Mouse (Mus musculus): ENCODE data around the gene Dbr1. TPM values are rescaled to one million over a fixed set of nuclear protein-coding genes. Genes with fewer than 3 reads are reported as not detected.

Gene Dbr1
- polyA plus RNA-seq, 1 experiment, result 6.7 TPM

- 41% methylated on average over 8 of the region's 8 CpGs for WGBS
Measured at GRCm38 (mm10) chr9:99557580-99558300, 17.9 kb upstream of the Dbr1 start.

GRCm38 (mm10) chr9:99558824-99559556 lies 16.6 kb upstream of the Dbr1 start:
- H3K4me3 ChIP-seq (ENCODE audit: extremely low read depth, insufficient read depth, insufficient read length), result no peak overlapping the region
- 38% methylated on average over 7 of the region's 7 CpGs for WGBS
- no peak overlapping the region for H3K27ac ChIP-seq (ENCODE audit: insufficient read depth, low read length)
- peaks cover 4% of the 10 kb centered on the region for H3K4me1 ChIP-seq (ENCODE audit: control insufficient read depth, insufficient read depth, insufficient read length)
- no peak for DNase-seq (ENCODE audit: low read depth in 1 of 2, low spot score in 2 of 2)
- H3K27me3 ChIP-seq (ENCODE audit: control insufficient read depth, insufficient read depth, low read length), result no peaks in the 10 kb centered on the region
- no peak for TF ChIP-seq POLR2A (IDR thresholded peaks at IDR 0.05; ENCODE audit: low read depth, low read length)
- no peaks in the 10 kb centered on the region; the same call in 1 of the 2 replicates for H3K36me3 ChIP-seq (ENCODE audit: control insufficient read depth, insufficient read depth, low read length)

More at GRCm38 (mm10) chr9:99557580-99558300, 17.9 kb upstream of the Dbr1 start:
- Histone ChIP-seq H3K36me3 (ENCODE audit: control insufficient read depth, insufficient read depth, low read length) (no peaks in the 10 kb centered on the region; the same call in 1 of the 2 replicates), H3K27me3 (ENCODE audit: control insufficient read depth, insufficient read depth, low read length) (no peaks in the 10 kb centered on the region), H3K4me3 (ENCODE audit: extremely low read depth, insufficient read depth, insufficient read length) (no peak overlapping the region), H3K27ac (ENCODE audit: insufficient read depth, low read length) (no peak overlapping the region), H3K4me1 (ENCODE audit: control insufficient read depth, insufficient read depth, insufficient read length) (peaks cover 4% of the 10 kb centered on the region)
- no peak for DNase-seq (ENCODE audit: low read depth in 1 of 2, low spot score in 2 of 2)
- TF ChIP-seq POLR2A (IDR thresholded peaks at IDR 0.05; ENCODE audit: low read depth, low read length), result no peak
- TF ChIP-seq CTCF (IDR thresholded peaks at IDR 0.05; ENCODE audit: extremely low read depth, insufficient read depth, insufficient read length, insufficient replicate concordance), result no peak

DNA sequence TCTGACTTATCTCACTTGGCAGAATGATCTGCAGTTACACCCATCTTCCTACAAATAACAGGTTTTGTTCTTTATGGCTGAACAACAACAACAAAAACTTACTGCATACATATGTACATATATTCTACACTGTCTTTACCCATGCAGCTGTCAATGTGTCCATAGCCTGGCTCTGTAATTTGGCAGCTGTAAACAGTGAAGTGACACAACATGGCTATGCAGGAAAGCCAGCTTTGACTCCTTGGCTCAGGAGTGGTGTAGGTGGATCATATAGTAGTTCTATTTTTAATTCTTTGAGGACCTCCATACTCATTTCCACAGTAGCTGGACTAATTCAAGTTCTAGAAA lies 16.1 kb upstream of the Dbr1 start:
- peaks cover 4% of the 10 kb centered on the region for H3K4me1 ChIP-seq (ENCODE audit: control insufficient read depth, insufficient read depth, insufficient read length)
- no peak for TF ChIP-seq POLR2A (IDR thresholded peaks at IDR 0.05; ENCODE audit: low read depth, low read length)
- TF ChIP-seq CTCF (IDR thresholded peaks at IDR 0.05; ENCODE audit: extremely low read depth, insufficient read depth, insufficient read length, insufficient replicate concordance), result no peak

GRCm38 (mm10) chr9:99560389-99560788 lies 15.2 kb upstream of the Dbr1 start:
- WGBS, result 81% methylated on average over 3 of the region's 3 CpGs
- no peak for DNase-seq (ENCODE audit: low read depth in 1 of 2, low spot score in 2 of 2)
- no peak for TF ChIP-seq CTCF (IDR thresholded peaks at IDR 0.05; ENCODE audit: extremely low read depth, insufficient read depth, insufficient read length, insufficient replicate concordance)
- Histone ChIP-seq H3K4me1 (ENCODE audit: control insufficient read depth, insufficient read depth, insufficient read length) (peaks cover 4% of the 10 kb centered on the region), H3K27ac (ENCODE audit: insufficient read depth, low read length) (no peak overlapping the region), H3K4me3 (ENCODE audit: extremely low read depth, insufficient read depth, insufficient read length) (no peak overlapping the region; the same call in 1 of the 2 replicates), H3K27me3 (ENCODE audit: control insufficient read depth, insufficient read depth, low read length) (no peaks in the 10 kb centered on the region), H3K36me3 (ENCODE audit: control insufficient read depth, insufficient read depth, low read length) (no peaks in the 10 kb centered on the region; the same call in 1 of the 2 replicates)

More for the DNA sequence above, 16.1 kb upstream of the Dbr1 start:
- no peak for DNase-seq (ENCODE audit: low read depth in 1 of 2, low spot score in 2 of 2)
- Histone ChIP-seq H3K27me3 (ENCODE audit: control insufficient read depth, insufficient read depth, low read length) (no peaks in the 10 kb centered on the region), H3K36me3 (ENCODE audit: control insufficient read depth, insufficient read depth, low read length) (no peaks in the 10 kb centered on the region; the same call in 1 of the 2 replicates), H3K27ac (ENCODE audit: insufficient read depth, low read length) (no peak overlapping the region), H3K4me3 (ENCODE audit: extremely low read depth, insufficient read depth, insufficient read length) (no peak overlapping the region)

- 13% methylated on average over 11 of the region's 11 CpGs for WGBS
- Histone ChIP-seq H3K27me3 (ENCODE audit: control insufficient read depth, insufficient read depth, low read length) (no peaks in the 10 kb centered on the region), H3K36me3 (ENCODE audit: control insufficient read depth, insufficient read depth, low read length) (no peaks in the 10 kb centered on the region), H3K4me3 (ENCODE audit: extremely low read depth, insufficient read depth, insufficient read length) (no peak overlapping the region), H3K27ac (ENCODE audit: insufficient read depth, low read length) (no peak overlapping the region), H3K4me1 (ENCODE audit: control insufficient read depth, insufficient read depth, insufficient read length) (peaks cover 7% of the 10 kb centered on the region)
- peak in 1 of 2 experiments; percentile 60 for DNase-seq (ENCODE audit: low read depth in 1 of 2, low spot score in 2 of 2)
- TF ChIP-seq POLR2A (IDR thresholded peaks at IDR 0.05; ENCODE audit: low read depth, low read length), result no peak
- TF ChIP-seq CTCF (IDR thresholded peaks at IDR 0.05; ENCODE audit: extremely low read depth, insufficient read depth, insufficient read length, insufficient replicate concordance), result no peak
Measured at GRCm38 (mm10) chr9:99563714-99564113, 11.9 kb upstream of the Dbr1 start.

DNA sequence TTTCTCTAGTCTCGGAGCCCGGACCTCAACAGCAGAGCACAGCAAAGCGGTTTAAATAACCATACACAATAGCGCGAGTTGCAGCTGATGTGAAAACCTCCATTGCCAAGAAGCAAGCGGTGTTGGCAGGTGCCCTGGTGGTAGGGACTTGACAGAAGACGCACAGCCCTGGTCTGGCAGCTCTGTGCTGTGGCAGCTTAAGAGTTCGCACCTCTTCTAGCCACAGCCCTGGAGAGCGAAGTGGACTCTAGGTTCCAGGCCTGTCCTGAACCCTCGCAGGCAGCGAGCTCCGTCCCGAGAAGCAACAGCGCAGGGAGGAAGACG lies 7.6 kb upstream of the Dbr1 start:
- Histone ChIP-seq H3K4me3 (ENCODE audit: extremely low read depth, insufficient read depth, insufficient read length) (peak overlapping the region; percentile 81), H3K27me3 (ENCODE audit: control insufficient read depth, insufficient read depth, low read length) (no peaks in the 10 kb centered on the region), H3K36me3 (ENCODE audit: control insufficient read depth, insufficient read depth, low read length) (no peaks in the 10 kb centered on the region), H3K4me1 (ENCODE audit: control insufficient read depth, insufficient read depth, insufficient read length) (peaks cover 3% of the 10 kb centered on the region; the same call in 1 of the 2 replicates), H3K27ac (ENCODE audit: insufficient read depth, low read length) (peak overlapping the region; percentile 97; the same call in 1 of the 2 replicates)
- DNase-seq (ENCODE audit: low read depth in 1 of 2, low spot score in 2 of 2), result no peak
- TF ChIP-seq CTCF (IDR thresholded peaks at IDR 0.05; ENCODE audit: extremely low read depth, insufficient read depth, insufficient read length, insufficient replicate concordance), result no peak
- no peak for TF ChIP-seq POLR2A (IDR thresholded peaks at IDR 0.05; ENCODE audit: low read depth, low read length)
- WGBS, result 1% methylated on average over 15 of the region's 15 CpGs
